18 mouse cellular contexts compared by ENCODE assay signal in genomic region chr6:86099003-86099402, GRCm38 (mm10).
DNase-seq lines count a peak whose midpoint lies in the region; ATAC-seq and TF ChIP-seq lines count a peak whose summit lies in the region.
"Had no signal": no experiment of that assay in that cellular context is flagged by ENCODE, and none has a peak within 500 bp of the region (broad histone marks: within the 10 kb centered on the region; RNA-seq: fewer than 3 reads in every experiment).

No protein-coding gene starts in this region.

- ATAC-seq in CD4-positive, CD25-positive, alpha-beta regulatory T cell, adult 4 months: no peak
- ATAC-seq in megakaryocyte-erythroid progenitor cell, adult 5-6 weeks (replicated peaks; ENCODE audit: low FRiP score, low TSS enrichment, poor library complexity, severe bottlenecking): no peak
- ATAC-seq in hindbrain, embryonic 12.5 days (ENCODE audit: low FRiP score): no peak
- ATAC-seq: inflammation-experienced regulatory T-cells, adult 6 months had no signal

- WGBS in hindbrain, embryonic 12.5 days: 82% methylated on average over 4 of the region's 4 CpGs

- peaks cover 17% of the 10 kb centered on the region for H3K4me1 ChIP-seq in hindbrain, embryonic 12.5 days

- H3K9me3 ChIP-seq in hindbrain, embryonic 12.5 days (replicated peaks): no peaks in the 10 kb centered on the region
- H3K9me3 ChIP-seq: embryonic facial prominence, embryonic 10.5 days; limb, embryonic 12.5 days; midbrain, embryonic 10.5 days had no signal

- no peak overlapping the region for H3K4me2 ChIP-seq in hindbrain, embryonic 12.5 days (replicated peaks)
- H3K4me2 ChIP-seq: limb, embryonic 12.5 days had no signal

- peak overlapping the region; percentile 96 for H3K27ac ChIP-seq in layer of hippocampus, adult 2 months
- H3K27ac ChIP-seq in hindbrain, embryonic 12.5 days: no peak overlapping the region
- H3K27ac ChIP-seq: embryonic facial prominence, embryonic 10.5 days; limb, embryonic 12.5 days had no signal

- peaks cover 58% of the 10 kb centered on the region for H3K36me3 ChIP-seq in hindbrain, embryonic 12.5 days
- H3K36me3 ChIP-seq: limb, embryonic 12.5 days had no signal

- no peak overlapping the region for H3K4me3 ChIP-seq in layer of hippocampus, adult 2 months
- H3K4me3 ChIP-seq in hindbrain, embryonic 12.5 days: no peak overlapping the region
- H3K4me3 ChIP-seq: embryonic facial prominence, embryonic 10.5 days; limb, embryonic 12.5 days; midbrain, embryonic 10.5 days had no signal

- peak; percentile 65 for TF ChIP-seq CTCF in layer of hippocampus, adult 2 months (conservative IDR thresholded peaks at IDR 0.05)

- H3K27me3 ChIP-seq in hindbrain, embryonic 12.5 days: no peaks in the 10 kb centered on the region

- H3K9ac ChIP-seq in hindbrain, embryonic 12.5 days: no peak overlapping the region
- H3K9ac ChIP-seq: limb, embryonic 12.5 days had no signal

- DNase-seq in CD4-positive, CD25-positive, alpha-beta regulatory T cell, adult 2 months (ENCODE audit: low read depth, low spot score): peak; percentile 20
- no peak for DNase-seq in layer of hippocampus, adult 2 months (ENCODE audit: low spot score in 2 of 2)
- no peak for DNase-seq in layer of hippocampus, adult 11-12 months (ENCODE audit: low spot score)
- DNase-seq in 3T3-L1 (ENCODE audit: low read depth, low spot score) (peak; percentile 31), ZHBTc4 (ENCODE audit: low read depth, low spot score) (peak; percentile 48)
- DNase-seq: cerebellum, adult 9-11 months; gastrocnemius, postnatal 36 days; kidney, postnatal 36 days; layer of hippocampus, postnatal 36 days; lung, postnatal 10 days; thymus, postnatal 36 days had no signal

Comparison
In these comparisons a context has a peak if more than half of its experiments do, and no peak if none do; other contexts are left out.
1. DNase-seq: peak in CD4-positive, CD25-positive, alpha-beta regulatory T cell, adult 2 months (single experiment), 3T3-L1 (single experiment) and ZHBTc4 (single experiment); none in layer of hippocampus, adult 2 months (0 of 2) and layer of hippocampus, adult 11-12 months (single experiment).